Mouse (Mus musculus): Measurements from ENCODE around the gene Fads1. TPM values are rescaled to one million over a fixed set of nuclear protein-coding genes. Genes with fewer than 3 reads are reported as not detected.

Gene Fads1
- 18.3 TPM for polyA plus RNA-seq (2014; fragmentation: Illumina TruSeq; extraction: RNeasy Lipid Tissue Mini Kit (QIAGEN cat#74804); ENCODE audit: low read depth, low replicate concordance)

DNA sequence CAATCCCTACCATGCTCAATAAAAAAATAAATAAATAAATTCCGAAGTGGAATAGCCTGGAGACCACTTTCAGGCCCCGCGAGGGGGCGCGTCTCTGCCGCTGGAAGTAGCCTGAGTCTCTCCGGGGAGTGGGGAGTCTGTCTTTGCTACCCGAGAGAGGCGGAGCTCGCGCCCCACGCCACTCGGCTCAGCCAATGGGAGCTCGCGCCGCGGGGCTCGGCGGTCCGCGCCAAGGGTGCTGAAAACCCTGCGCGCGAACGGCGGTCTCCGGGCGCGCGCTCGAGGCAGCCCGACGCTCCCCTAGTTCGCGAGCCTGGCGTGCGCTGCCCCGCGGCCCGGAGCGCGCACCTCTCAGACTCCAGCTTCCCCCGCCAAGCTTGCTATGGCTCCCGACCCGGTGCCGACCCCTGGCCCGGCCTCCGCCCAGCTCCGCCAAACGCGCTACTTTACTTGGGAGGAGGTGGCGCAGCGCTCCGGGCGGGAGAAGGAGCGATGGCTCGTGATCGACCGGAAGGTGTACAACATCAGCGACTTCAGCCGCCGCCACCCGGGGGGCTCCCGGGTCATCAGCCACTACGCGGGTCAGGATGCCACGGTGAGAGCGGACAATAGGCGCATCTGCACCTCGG, at the start of gene Fads1:
TSS of gene Fads1 (plus strand) at position 219 of the 629 bp plus-strand sequence.

DNA sequence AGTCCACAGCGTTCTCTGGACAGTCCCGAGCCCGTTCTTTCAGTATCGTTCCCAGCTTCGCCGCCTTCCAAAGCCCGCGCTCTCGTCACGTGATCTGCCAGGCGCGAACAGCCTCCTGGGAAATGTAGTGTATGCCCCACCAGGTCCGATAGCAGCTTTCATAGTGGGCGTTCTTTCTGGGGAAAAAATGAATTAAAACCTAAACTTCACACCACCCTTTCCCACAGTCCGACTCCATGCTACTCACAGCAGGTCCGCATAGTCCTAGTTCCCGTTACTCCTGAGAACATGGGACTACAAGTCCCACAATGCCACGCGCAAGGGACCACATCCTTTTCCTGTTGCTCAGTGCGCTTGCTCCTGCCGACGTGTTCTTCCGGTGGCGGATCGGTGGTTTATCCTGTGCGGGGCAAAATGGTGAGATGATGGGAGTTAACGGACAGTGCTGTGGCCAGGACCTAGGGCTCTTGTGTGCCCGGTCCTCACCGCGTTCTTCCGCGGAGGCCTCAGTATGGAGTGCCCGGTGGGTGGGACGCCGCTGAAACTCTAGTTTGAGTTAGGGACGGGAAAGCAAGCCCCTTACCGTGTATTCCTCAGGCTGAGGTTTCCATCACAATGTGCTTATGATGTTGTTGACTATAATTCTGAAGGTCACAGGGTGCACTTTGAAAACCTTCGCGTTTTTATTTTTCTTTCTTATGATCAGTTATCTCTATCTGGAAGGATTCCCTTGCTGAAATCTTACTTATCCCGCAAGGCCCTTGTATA, 21.3 kb downstream of the Fads1 start, which contains the start of the genes Tmem258 and Fen1:
TSS of gene Tmem258 (plus strand) at position 167 of the 768 bp plus-strand sequence.
TSS of gene Fen1 (minus strand) at position 322 of the 768 bp plus-strand sequence.

DNA sequence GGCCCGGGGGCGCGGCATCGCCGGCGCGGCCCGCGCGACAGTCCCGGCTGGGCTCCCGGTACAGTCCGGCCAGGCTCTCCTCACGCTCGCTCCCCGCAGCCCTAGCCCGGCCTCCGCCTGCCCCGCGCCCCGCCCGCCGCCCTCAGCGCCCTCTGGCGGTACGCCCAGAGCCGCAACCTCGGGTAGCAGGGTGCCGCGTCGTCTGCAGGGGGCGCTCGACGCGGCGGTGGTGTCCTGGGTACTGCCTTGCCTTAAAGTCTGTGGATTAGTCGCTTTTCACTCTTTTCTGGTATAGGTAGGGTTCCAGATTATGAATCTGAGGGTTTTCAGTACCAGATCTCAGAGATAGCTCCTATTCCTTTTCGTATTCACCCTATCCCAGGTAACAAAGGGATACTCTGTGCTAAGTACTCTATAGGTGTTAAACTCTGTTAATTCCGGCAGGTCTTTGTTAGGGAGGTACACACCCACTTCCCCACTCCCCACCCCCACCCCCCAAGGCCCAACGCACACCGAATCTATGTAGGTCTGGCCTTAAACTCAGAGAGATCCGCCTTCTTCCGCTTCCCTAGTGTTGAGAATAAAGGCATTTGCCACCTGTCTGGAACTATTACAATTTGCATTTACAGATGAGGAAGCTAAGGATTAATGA, 58.1 kb downstream of the Fads1 start, which contains the start of gene Myrf:
TSS of gene Myrf (minus strand) at position 95 of the 652 bp plus-strand sequence.

Other genes with a start within 250 kb of the Fads1 start
- gene Fth1, start 202.3 kb upstream of the Fads1 start, polyA plus RNA-seq (2014; fragmentation: Illumina TruSeq; extraction: RNeasy Lipid Tissue Mini Kit (QIAGEN cat#74804); ENCODE audit: low read depth, low replicate concordance): 3,653 TPM
- 0.21 TPM for gene Best1, start 181.3 kb upstream of the Fads1 start, polyA plus RNA-seq (2014; fragmentation: Illumina TruSeq; extraction: RNeasy Lipid Tissue Mini Kit (QIAGEN cat#74804); ENCODE audit: low read depth, low replicate concordance)
- 11.2 TPM for gene Rab3il1, start 181.2 kb upstream of the Fads1 start, polyA plus RNA-seq (2014; fragmentation: Illumina TruSeq; extraction: RNeasy Lipid Tissue Mini Kit (QIAGEN cat#74804); ENCODE audit: low read depth, low replicate concordance)
- gene Fads3, start 141.3 kb upstream of the Fads1 start, polyA plus RNA-seq (2014; fragmentation: Illumina TruSeq; extraction: RNeasy Lipid Tissue Mini Kit (QIAGEN cat#74804); ENCODE audit: low read depth, low replicate concordance): 44.0 TPM
- gene Fads2, start 81.1 kb upstream of the Fads1 start, polyA plus RNA-seq (2014; fragmentation: Illumina TruSeq; extraction: RNeasy Lipid Tissue Mini Kit (QIAGEN cat#74804); ENCODE audit: low read depth, low replicate concordance): 9.2 TPM
- 163 TPM for gene Tmem258, start 21.1 kb downstream of the Fads1 start, polyA plus RNA-seq (2014; fragmentation: Illumina TruSeq; extraction: RNeasy Lipid Tissue Mini Kit (QIAGEN cat#74804); ENCODE audit: low read depth, low replicate concordance)
- gene Fen1, start 21.3 kb downstream of the Fads1 start, polyA plus RNA-seq (2014; fragmentation: Illumina TruSeq; extraction: RNeasy Lipid Tissue Mini Kit (QIAGEN cat#74804); ENCODE audit: low read depth, low replicate concordance): 3.8 TPM
- 4.1 TPM for gene Myrf, start 57.9 kb downstream of the Fads1 start, polyA plus RNA-seq (2014; fragmentation: Illumina TruSeq; extraction: RNeasy Lipid Tissue Mini Kit (QIAGEN cat#74804); ENCODE audit: low read depth, low replicate concordance)
- gene Dagla, start 122.0 kb downstream of the Fads1 start, polyA plus RNA-seq (2014; fragmentation: Illumina TruSeq; extraction: RNeasy Lipid Tissue Mini Kit (QIAGEN cat#74804); ENCODE audit: low read depth, low replicate concordance): 2.4 TPM
- gene Syt7, start 206.2 kb downstream of the Fads1 start, polyA plus RNA-seq (2014; fragmentation: Illumina TruSeq; extraction: RNeasy Lipid Tissue Mini Kit (QIAGEN cat#74804); ENCODE audit: low read depth, low replicate concordance): 22.8 TPM